Mouse (Mus musculus) bone marrow, adult 2 months (tissue): ENCODE measurements at regions not wholly inside any gene's neighbourhood (a gene's known extent, or its start where the extent isn't known, plus 50 kb on each side); places are given as distances from the start of the nearest gene placed in this dataset.

Experiments used
- H3K27ac ChIP-seq: fragments of 200-500 bp; 2 replicates; pipeline ENCODE4 v1.5.1; 2012; ENCODE audit warnings: low read depth, mild to moderate bottlenecking, control low read depth, inconsistent platforms, low read length; ENCODE audit not compliant: control insufficient read depth, poor library complexity, insufficient read depth
- H3K4me1 ChIP-seq: fragments of 200-500 bp; 2 replicates; pipeline ENCODE4 v1.6.1; 2011; ENCODE audit warnings: low read length; ENCODE audit not compliant: control insufficient read depth, insufficient read depth
- H3K4me3 ChIP-seq: fragments of 200-500 bp; replicated peaks from 2 replicates; pipeline ENCODE3; 2011; ENCODE audit warnings: mild to moderate bottlenecking, low read depth, low read length, control low read depth; ENCODE audit not compliant: control insufficient read depth
- CTCF ChIP-seq: fragments of 200-500 bp; IDR thresholded peaks from 2 replicates; pipeline ENCODE4 v1.5.1; 2011; ENCODE audit warnings: low read length, control low read depth; ENCODE audit not compliant: control insufficient read depth, insufficient read depth
- POLR2A ChIP-seq: fragments of 200-500 bp; IDR thresholded peaks from 2 replicates; pipeline ENCODE4 v1.6.1; 2011; ENCODE audit warnings: low read depth, mild to moderate bottlenecking, control low read depth, low read length, borderline replicate concordance; ENCODE audit not compliant: control insufficient read depth
- WGBS: fragments of 180-500 bp; shearing (Covaris S2); methylation state at CpG from one replicate; pipeline ENCODE4 v1.1.7; 2018; 5-methylcytosine and 5-hydroxymethylcytosine counted together

GRCm38 (mm10) chr8:77805657-77806056 is 81.4 kb upstream of the Ednra start:
- no peak overlapping the region for H3K4me3 ChIP-seq
- TF ChIP-seq POLR2A: no peak
- TF ChIP-seq CTCF: no peak
- 60% methylated on average over 6 of the region's 6 CpGs for WGBS
- H3K27ac ChIP-seq: no peak overlapping the region
- no peaks in the 10 kb centered on the region for H3K4me1 ChIP-seq

DNA sequence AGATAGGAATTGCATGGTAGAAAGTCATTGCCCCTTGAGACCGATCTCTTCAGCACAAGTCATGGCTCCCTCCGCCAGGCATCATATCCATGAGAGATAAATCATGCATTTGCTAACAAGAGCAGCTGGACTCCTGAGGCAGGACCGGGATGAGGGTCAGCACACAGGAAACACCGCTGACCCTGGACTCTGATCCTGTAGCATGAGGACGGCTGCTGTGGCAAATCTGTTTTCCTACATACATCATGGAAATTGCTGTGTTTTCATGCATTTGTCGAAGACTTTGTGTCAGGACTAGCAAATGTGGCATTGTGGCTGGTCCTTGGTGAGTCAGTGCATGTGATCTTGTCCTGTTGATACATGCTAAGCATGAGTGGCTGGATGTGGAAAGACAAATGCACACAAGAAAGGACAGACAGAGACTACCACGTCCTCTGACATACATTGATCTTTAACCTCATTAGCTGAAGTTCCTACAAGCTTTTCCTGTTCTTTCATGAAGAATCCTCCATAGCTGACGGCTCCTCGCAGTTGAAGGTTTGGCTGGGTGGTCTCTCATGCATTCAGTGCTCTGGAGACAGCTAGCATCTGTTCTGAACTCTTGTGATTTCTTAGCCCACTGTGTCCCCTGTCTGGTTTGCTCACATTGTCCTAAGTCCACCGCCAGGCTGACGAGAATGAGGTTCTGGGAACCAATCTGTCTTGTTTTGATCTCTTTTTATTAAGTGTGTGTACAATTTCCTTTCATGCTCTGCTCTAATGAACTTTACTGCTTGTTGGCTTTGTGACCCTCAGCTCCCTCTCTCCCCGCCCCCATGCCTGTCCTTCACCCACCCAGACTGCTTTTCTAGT is 90.8 kb upstream of the Ednra start:
- TF ChIP-seq CTCF (no peak), POLR2A (no peak)
- 71% methylated on average over 12 of the region's 12 CpGs for WGBS
- Histone ChIP-seq H3K27ac (no peak overlapping the region), H3K4me3 (no peak overlapping the region), H3K4me1 (no peaks in the 10 kb centered on the region)

DNA sequence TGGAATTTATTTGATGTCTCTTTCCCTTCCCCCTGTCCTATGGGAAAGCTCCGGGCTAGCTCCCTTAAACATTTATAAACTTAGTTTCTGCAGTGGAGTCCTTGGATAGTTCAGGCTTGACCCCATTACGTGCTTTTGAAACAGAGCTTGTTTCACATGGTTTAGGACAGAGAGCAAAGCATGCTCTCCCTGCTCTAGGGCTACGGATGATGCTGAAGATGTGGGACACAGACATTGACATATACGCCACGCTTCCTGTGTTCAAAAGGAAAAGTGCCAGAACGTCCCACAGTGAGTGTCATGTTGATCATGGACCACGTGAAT is 91.3 kb upstream of the Ednra start:
- Histone ChIP-seq H3K27ac (no peak overlapping the region), H3K4me1 (no peaks in the 10 kb centered on the region), H3K4me3 (no peak overlapping the region)
- WGBS: 59% methylated on average over 7 of the region's 7 CpGs
- TF ChIP-seq POLR2A: no peak
- TF ChIP-seq CTCF: no peak

DNA sequence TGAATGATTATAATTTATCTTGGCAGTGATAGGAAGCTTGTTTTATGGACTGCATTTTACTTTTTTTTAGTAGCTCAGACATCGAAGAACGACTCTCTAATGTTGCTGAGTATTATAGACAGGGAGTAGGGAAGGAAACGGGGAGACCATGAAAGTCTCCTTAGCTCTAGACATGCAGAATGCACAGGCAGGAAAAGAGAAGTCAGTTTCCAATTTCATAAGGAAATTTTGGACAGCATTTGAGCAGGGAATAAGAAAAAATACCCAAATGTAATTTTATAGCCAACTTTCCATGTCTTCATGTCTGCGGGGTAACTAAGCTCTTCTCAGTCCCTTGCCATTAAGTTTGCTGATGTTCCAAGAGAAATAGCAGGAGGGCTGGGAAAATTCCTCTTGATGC is 92.0 kb upstream of the Ednra start:
- Histone ChIP-seq H3K27ac (no peak overlapping the region), H3K4me3 (no peak overlapping the region), H3K4me1 (no peaks in the 10 kb centered on the region)
- 75% methylated on average over 4 of the region's 4 CpGs for WGBS
- no peak for TF ChIP-seq POLR2A
- no peak for TF ChIP-seq CTCF

DNA sequence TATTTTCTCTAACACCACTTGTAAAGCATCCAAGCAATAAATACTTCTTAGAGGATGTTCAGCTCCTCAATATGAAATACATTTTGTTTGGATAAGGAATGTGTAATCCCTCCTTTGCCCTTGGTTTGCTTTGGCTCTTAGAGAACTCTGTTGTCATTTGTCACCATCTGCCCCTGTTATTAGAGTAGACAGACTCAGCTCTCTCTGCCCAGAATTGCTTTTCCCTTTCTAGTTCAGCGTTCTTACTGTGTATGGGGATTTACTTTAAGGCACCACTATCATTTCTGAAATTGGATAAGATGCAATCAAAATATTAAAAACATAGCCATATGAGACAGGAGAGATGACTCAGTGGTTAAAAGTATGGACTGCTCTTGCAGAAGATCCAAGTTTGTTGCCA is 101.5 kb upstream of the Ednra start:
- H3K4me1 ChIP-seq: no peaks in the 10 kb centered on the region

GRCm38 (mm10) chr8:77826255-77826654 is 102.0 kb upstream of the Ednra start:
- no peak overlapping the region for H3K4me3 ChIP-seq
- WGBS: 38% methylated on average over 2 of the region's 2 CpGs
- TF ChIP-seq CTCF (no peak), POLR2A (no peak)
- no peaks in the 10 kb centered on the region for H3K4me1 ChIP-seq
- H3K27ac ChIP-seq: no peak overlapping the region

More for the DNA sequence above, 101.5 kb upstream of the Ednra start:
- 88% methylated on average over 1 of the region's 1 CpGs for WGBS
- no peak overlapping the region for H3K4me3 ChIP-seq
- TF ChIP-seq CTCF (no peak), POLR2A (no peak)
- H3K27ac ChIP-seq: no peak overlapping the region

DNA sequence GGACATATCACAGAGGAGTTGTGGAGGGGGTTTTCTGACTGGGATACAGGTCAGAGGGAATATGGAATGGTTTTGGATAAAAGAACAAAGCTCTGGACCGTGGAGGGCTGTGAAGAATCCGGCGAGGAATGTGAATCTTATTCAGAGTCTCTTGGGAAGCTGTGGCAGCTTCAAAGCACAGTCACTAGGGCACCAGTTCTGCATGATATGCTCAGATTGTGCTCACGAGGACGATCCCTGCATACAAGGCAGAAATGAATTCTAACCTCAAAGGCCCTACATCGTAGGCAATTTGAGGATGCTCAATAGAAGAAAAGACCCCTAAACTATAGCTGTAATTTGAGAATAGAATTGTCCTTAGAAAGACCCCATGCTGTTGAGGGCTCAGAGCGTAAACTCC is 103.8 kb upstream of the Ednra start:
- no peak overlapping the region for H3K4me3 ChIP-seq
- WGBS: 74% methylated on average over 7 of the region's 7 CpGs
- H3K27ac ChIP-seq: no peak overlapping the region
- TF ChIP-seq CTCF (no peak), POLR2A (no peak)
- no peaks in the 10 kb centered on the region for H3K4me1 ChIP-seq

DNA sequence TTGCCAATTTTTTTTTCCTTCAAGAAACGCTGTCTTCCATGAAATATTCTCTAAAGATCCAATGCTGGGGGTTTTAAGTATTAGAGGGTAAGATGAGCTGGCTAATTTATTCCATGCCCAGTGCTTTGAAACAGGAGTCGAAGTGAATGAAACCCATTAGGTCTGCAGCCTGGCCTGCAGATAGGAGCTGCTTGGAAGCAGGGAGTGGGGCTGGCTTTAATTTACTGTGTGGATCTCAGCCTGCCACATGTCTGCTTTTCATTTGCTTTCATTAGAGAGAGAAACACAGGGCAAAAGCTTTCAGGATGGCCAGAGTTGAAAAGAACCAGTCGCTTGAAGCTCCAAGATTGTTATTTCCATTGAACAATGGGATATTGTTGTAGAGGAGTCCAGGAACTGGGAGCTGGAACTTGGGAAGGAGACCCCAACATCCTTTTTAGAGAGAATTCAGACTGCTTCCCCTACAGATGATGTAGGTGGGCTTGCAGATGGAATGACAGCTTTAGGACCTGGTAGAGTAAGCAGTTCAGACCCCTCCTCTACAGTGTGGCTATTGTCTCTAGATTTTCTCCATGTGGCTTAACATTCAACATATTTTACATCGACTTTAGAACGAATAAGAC is 105.0 kb upstream of the Ednra start:
- H3K4me3 ChIP-seq: no peak overlapping the region
- no peak overlapping the region for H3K27ac ChIP-seq
- TF ChIP-seq POLR2A (no peak), CTCF (no peak)
- no peaks in the 10 kb centered on the region for H3K4me1 ChIP-seq
- WGBS: 68% methylated on average over 5 of the region's 5 CpGs
